Mouse (Mus musculus): ENCODE results near the gene Cntn2. TPM values are rescaled to one million over a fixed set of nuclear protein-coding genes. Genes with fewer than 3 reads are reported as not detected.

Cntn2 gene
- total RNA-seq, 2 experiments from 2014 or later, result 3.9 to 7.8 TPM

- intact Hi-C loops (cut with DNase I), result no loop called here
- DNase-seq (ENCODE audit: low spot score), result no peak
Measured at GRCm38 (mm10) chr1:132469519-132469918, 73.5 kb downstream of the Cntn2 start.

GRCm38 (mm10) chr1:132468926-132469325 is 74.1 kb downstream of the Cntn2 start:
- intact Hi-C loops (cut with DNase I), result no loop called here
- no peak for DNase-seq (ENCODE audit: low spot score)

DNA sequence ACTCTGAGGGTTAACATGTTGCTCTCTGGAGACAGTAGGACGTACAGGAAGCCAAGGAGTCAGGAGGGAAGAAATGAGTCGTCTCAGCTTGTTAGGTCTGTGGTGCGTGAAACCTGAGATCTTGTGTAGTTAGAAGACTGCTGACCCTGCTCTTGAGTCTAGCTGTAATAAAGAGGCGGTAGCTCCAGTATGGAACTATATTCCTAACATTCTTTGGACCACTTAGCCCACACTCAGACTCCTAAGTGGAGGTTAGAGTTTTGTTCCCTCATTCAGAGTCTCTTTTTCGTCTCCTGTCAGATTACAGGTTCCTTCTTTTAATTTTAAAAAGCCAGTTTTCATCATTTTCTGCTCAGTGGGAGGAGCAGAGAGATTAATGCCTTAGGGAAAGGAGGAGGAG is 78.4 kb downstream of the Cntn2 start:
- no peak for DNase-seq (ENCODE audit: low spot score)
- intact Hi-C loops (cut with DNase I), result no loop called here

Other genes starting within 250 kb of the Cntn2 start
- gene Klhdc8a, start 244.6 kb downstream of the Cntn2 start, total RNA-seq (2021), result 10 to 100 TPM; 22.3 to 28.8 TPM
- gene Nuak2, start 227.1 kb downstream of the Cntn2 start, total RNA-seq (2021), result 1 to 10 TPM; 4.1 to 4.3 TPM
- 10 to 100 TPM; 17.0 to 18.5 TPM for gene Tmcc2, start 152.0 kb downstream of the Cntn2 start, total RNA-seq (2021)
- 10 to 100 TPM; 17.4 TPM for gene Dstyk, start 125.7 kb downstream of the Cntn2 start, total RNA-seq (2021)
- 10 to 100 TPM; 18.9 to 24.2 TPM for gene Rbbp5, start 65.9 kb downstream of the Cntn2 start, total RNA-seq (2021)
- gene Tmem81, start 37.0 kb downstream of the Cntn2 start, total RNA-seq (2021), result 1 to 10 TPM; 1.6 TPM
- under 1 TPM; 0.20 to 0.34 TPM for gene Nfasc, start 198.5 kb upstream of the Cntn2 start, total RNA-seq (2021)

Measured in heart, postnatal 25 days (tissue).